Mouse (Mus musculus) ES-E14 (cell line): ENCODE results near the gene Gimap3.

Experiments
- HCFC1 ChIP-seq: IDR thresholded peaks from 2 replicates; pipeline ENCODE4 v1.6.1; 2012; ENCODE audit warnings: low read length, inconsistent platforms, borderline replicate concordance; ENCODE audit not compliant: insufficient read depth
- MAFK ChIP-seq: IDR thresholded peaks from 2 replicates; pipeline ENCODE4 v1.6.1; 2014; ENCODE audit warnings: mild to moderate bottlenecking, low read depth, low read length, inconsistent platforms; ENCODE audit not compliant: insufficient read depth
- ZC3H11A ChIP-seq: IDR thresholded peaks from 2 replicates; pipeline ENCODE4 v1.6.1; 2012; ENCODE audit warnings: low read depth, mild to moderate bottlenecking, inconsistent platforms, low read length, borderline replicate concordance

GRCm38 (mm10) chr6:48768178-48768869, 2.3 kb downstream of the Gimap3 start:
- no peak for TF ChIP-seq ZC3H11A
- no peak for TF ChIP-seq HCFC1
- no peak for TF ChIP-seq MAFK
